Mouse (Mus musculus) megakaryocyte, embryonic 14.5 days (primary cell): ENCODE data around the gene Dck.

Experiments
- FLI1 ChIP-seq: IDR thresholded peaks from 2 replicates; pipeline ENCODE4 v1.6.1; 2012; ENCODE audit warnings: low read length, inconsistent platforms, mixed read lengths
- GATA1 ChIP-seq: IDR thresholded peaks from 3 replicates; pipeline ENCODE4 v1.6.1; 2012; ENCODE audit warnings: mixed read lengths, low read length, inconsistent platforms, borderline replicate concordance

- no peak for TF ChIP-seq GATA1
- TF ChIP-seq FLI1 = no peak
These were observed 42.6 kb upstream of the Dck start for GRCm38 (mm10) chr5:88722213-88722600.
